Mouse (Mus musculus): ENCODE measurements at regions not wholly inside any gene's neighbourhood (a gene's known extent, or its start where the extent isn't known, plus 50 kb on each side); places are given as distances from the start of the nearest gene placed in this dataset.

- no peak overlapping the region for H3K4me2 ChIP-seq (ENCODE audit: low read length)
- DNase-seq (no peak), ATAC-seq (ENCODE audit: low FRiP score, low TSS enrichment) (no peak)
- peaks cover 5% of the 10 kb centered on the region; the same call in 1 of the 2 replicates for H3K4me1 ChIP-seq (ENCODE audit: control insufficient read depth, insufficient read depth, low read length)
- H3K27me3 ChIP-seq (ENCODE audit: control insufficient read depth, insufficient read depth, low read length): no peaks in the 10 kb centered on the region
- WGBS: 79% methylated on average over 9 of the region's 9 CpGs
- no peaks in the 10 kb centered on the region for H3K36me3 ChIP-seq (ENCODE audit: control insufficient read depth, insufficient read depth, low read length)
- H3K4me3 ChIP-seq (replicated peaks; ENCODE audit: low read depth, low read length): no peak overlapping the region
- H3K9me3 ChIP-seq (ENCODE audit: control insufficient read depth, low read length): no peaks in the 10 kb centered on the region
- no peak overlapping the region for H3K27ac ChIP-seq (replicated peaks; ENCODE audit: low read depth, low read length)
- no peak overlapping the region for H3K9ac ChIP-seq (replicated peaks; ENCODE audit: low read length)
Measured at GRCm38 (mm10) chr4:95162386-95163090, 110.5 kb upstream of the Jun start.

- WGBS: 89% methylated on average over 4 of the region's 4 CpGs
- no peak overlapping the region for H3K4me3 ChIP-seq (replicated peaks; ENCODE audit: low read depth, low read length)
- DNase-seq (no peak), ATAC-seq (ENCODE audit: low FRiP score, low TSS enrichment) (no peak)
- no peaks in the 10 kb centered on the region for H3K27me3 ChIP-seq (ENCODE audit: control insufficient read depth, insufficient read depth, low read length)
- no peaks in the 10 kb centered on the region for H3K9me3 ChIP-seq (ENCODE audit: control insufficient read depth, low read length)
- no peak overlapping the region for H3K9ac ChIP-seq (replicated peaks; ENCODE audit: low read length)
- peaks cover 5% of the 10 kb centered on the region; the same call in 1 of the 2 replicates for H3K4me1 ChIP-seq (ENCODE audit: control insufficient read depth, insufficient read depth, low read length)
- H3K4me2 ChIP-seq (ENCODE audit: low read length): no peak overlapping the region
- no peak overlapping the region for H3K27ac ChIP-seq (replicated peaks; ENCODE audit: low read depth, low read length)
- no peaks in the 10 kb centered on the region for H3K36me3 ChIP-seq (ENCODE audit: control insufficient read depth, insufficient read depth, low read length)
Measured at GRCm38 (mm10) chr4:95163403-95163802, 111.4 kb upstream of the Jun start.

GRCm38 (mm10) chr4:95166503-95166902 lies 114.5 kb upstream of the Jun start:
- H3K4me3 ChIP-seq (replicated peaks; ENCODE audit: low read depth, low read length): no peak overlapping the region
- ATAC-seq (ENCODE audit: low FRiP score, low TSS enrichment) (no peak), DNase-seq (no peak)
- H3K36me3 ChIP-seq (ENCODE audit: control insufficient read depth, insufficient read depth, low read length): no peaks in the 10 kb centered on the region
- 69% methylated on average over 5 of the region's 5 CpGs for WGBS
- no peak overlapping the region for H3K9ac ChIP-seq (replicated peaks; ENCODE audit: low read length)
- H3K9me3 ChIP-seq (ENCODE audit: control insufficient read depth, low read length): no peaks in the 10 kb centered on the region
- no peak overlapping the region for H3K27ac ChIP-seq (replicated peaks; ENCODE audit: low read depth, low read length)
- no peaks in the 10 kb centered on the region for H3K27me3 ChIP-seq (ENCODE audit: control insufficient read depth, insufficient read depth, low read length)
- H3K4me1 ChIP-seq (ENCODE audit: control insufficient read depth, insufficient read depth, low read length): peaks cover 4% of the 10 kb centered on the region; the same call in 1 of the 2 replicates
- no peak overlapping the region for H3K4me2 ChIP-seq (ENCODE audit: low read length)

- WGBS: 69% methylated on average over 1 of the region's 1 CpGs
- no peaks in the 10 kb centered on the region for H3K36me3 ChIP-seq (ENCODE audit: control insufficient read depth, insufficient read depth, low read length)
- no peaks in the 10 kb centered on the region for H3K27me3 ChIP-seq (ENCODE audit: control insufficient read depth, insufficient read depth, low read length)
- H3K4me3 ChIP-seq (replicated peaks; ENCODE audit: low read depth, low read length): no peak overlapping the region
- H3K9ac ChIP-seq (replicated peaks; ENCODE audit: low read length): no peak overlapping the region
- no peak for DNase-seq
- ATAC-seq (ENCODE audit: low FRiP score, low TSS enrichment): no peak
- no peaks in the 10 kb centered on the region for H3K9me3 ChIP-seq (ENCODE audit: control insufficient read depth, low read length)
- no peak overlapping the region for H3K27ac ChIP-seq (replicated peaks; ENCODE audit: low read depth, low read length)
- no peak overlapping the region for H3K4me2 ChIP-seq (ENCODE audit: low read length)
- H3K4me1 ChIP-seq (ENCODE audit: control insufficient read depth, insufficient read depth, low read length): no peaks in the 10 kb centered on the region
Measured at GRCm38 (mm10) chr4:95167216-95167615, 115.2 kb upstream of the Jun start.

GRCm38 (mm10) chr4:95169702-95170101 lies 117.7 kb upstream of the Jun start:
- H3K4me3 ChIP-seq (replicated peaks; ENCODE audit: low read depth, low read length): no peak overlapping the region
- no peaks in the 10 kb centered on the region for H3K36me3 ChIP-seq (ENCODE audit: control insufficient read depth, insufficient read depth, low read length)
- WGBS: 85% methylated on average over 2 of the region's 2 CpGs
- ATAC-seq (ENCODE audit: low FRiP score, low TSS enrichment) (no peak), DNase-seq (no peak)
- no peaks in the 10 kb centered on the region for H3K27me3 ChIP-seq (ENCODE audit: control insufficient read depth, insufficient read depth, low read length)
- no peak overlapping the region for H3K4me2 ChIP-seq (ENCODE audit: low read length)
- no peaks in the 10 kb centered on the region for H3K9me3 ChIP-seq (ENCODE audit: control insufficient read depth, low read length)
- no peak overlapping the region for H3K9ac ChIP-seq (replicated peaks; ENCODE audit: low read length)
- H3K4me1 ChIP-seq (ENCODE audit: control insufficient read depth, insufficient read depth, low read length): no peaks in the 10 kb centered on the region
- H3K27ac ChIP-seq (replicated peaks; ENCODE audit: low read depth, low read length): no peak overlapping the region

- H3K4me1 ChIP-seq (ENCODE audit: control insufficient read depth, insufficient read depth, low read length): no peaks in the 10 kb centered on the region
- H3K4me3 ChIP-seq (replicated peaks; ENCODE audit: low read depth, low read length): no peak overlapping the region
- no peaks in the 10 kb centered on the region for H3K36me3 ChIP-seq (ENCODE audit: control insufficient read depth, insufficient read depth, low read length)
- no peak overlapping the region for H3K27ac ChIP-seq (replicated peaks; ENCODE audit: low read depth, low read length)
- no peaks in the 10 kb centered on the region for H3K9me3 ChIP-seq (ENCODE audit: control insufficient read depth, low read length)
- H3K27me3 ChIP-seq (ENCODE audit: control insufficient read depth, insufficient read depth, low read length): no peaks in the 10 kb centered on the region
- H3K9ac ChIP-seq (replicated peaks; ENCODE audit: low read length): no peak overlapping the region
- no peak overlapping the region for H3K4me2 ChIP-seq (ENCODE audit: low read length)
- WGBS: 87% methylated on average over 2 of the region's 2 CpGs
- DNase-seq (no peak), ATAC-seq (ENCODE audit: low FRiP score, low TSS enrichment) (no peak)
Measured at GRCm38 (mm10) chr4:95177753-95178152, 125.7 kb upstream of the Jun start.

GRCm38 (mm10) chr4:95178467-95178866 lies 126.4 kb upstream of the Jun start:
- ATAC-seq (ENCODE audit: low FRiP score, low TSS enrichment) (no peak), DNase-seq (no peak)
- Histone ChIP-seq H3K36me3 (ENCODE audit: control insufficient read depth, insufficient read depth, low read length) (no peaks in the 10 kb centered on the region), H3K4me1 (ENCODE audit: control insufficient read depth, insufficient read depth, low read length) (no peaks in the 10 kb centered on the region), H3K4me3 (replicated peaks; ENCODE audit: low read depth, low read length) (no peak overlapping the region), H3K27ac (replicated peaks; ENCODE audit: low read depth, low read length) (no peak overlapping the region), H3K9me3 (ENCODE audit: control insufficient read depth, low read length) (no peaks in the 10 kb centered on the region), H3K27me3 (ENCODE audit: control insufficient read depth, insufficient read depth, low read length) (no peaks in the 10 kb centered on the region), H3K4me2 (ENCODE audit: low read length) (no peak overlapping the region), H3K9ac (replicated peaks; ENCODE audit: low read length) (no peak overlapping the region)
- WGBS: 80% methylated on average over 3 of the region's 3 CpGs

GRCm38 (mm10) chr4:95178900-95179299 lies 126.9 kb upstream of the Jun start:
- Histone ChIP-seq H3K9me3 (ENCODE audit: control insufficient read depth, low read length) (no peaks in the 10 kb centered on the region), H3K9ac (replicated peaks; ENCODE audit: low read length) (no peak overlapping the region), H3K36me3 (ENCODE audit: control insufficient read depth, insufficient read depth, low read length) (no peaks in the 10 kb centered on the region), H3K27ac (replicated peaks; ENCODE audit: low read depth, low read length) (no peak overlapping the region), H3K4me3 (replicated peaks; ENCODE audit: low read depth, low read length) (no peak overlapping the region), H3K4me1 (ENCODE audit: control insufficient read depth, insufficient read depth, low read length) (no peaks in the 10 kb centered on the region), H3K4me2 (ENCODE audit: low read length) (no peak overlapping the region), H3K27me3 (ENCODE audit: control insufficient read depth, insufficient read depth, low read length) (no peaks in the 10 kb centered on the region)
- no peak for ATAC-seq (ENCODE audit: low FRiP score, low TSS enrichment)
- WGBS: 66% methylated on average over 8 of the region's 8 CpGs
- no peak for DNase-seq

GRCm38 (mm10) chr4:95180446-95180845 lies 128.4 kb upstream of the Jun start:
- Histone ChIP-seq H3K4me3 (replicated peaks; ENCODE audit: low read depth, low read length) (no peak overlapping the region), H3K36me3 (ENCODE audit: control insufficient read depth, insufficient read depth, low read length) (no peaks in the 10 kb centered on the region), H3K27me3 (ENCODE audit: control insufficient read depth, insufficient read depth, low read length) (no peaks in the 10 kb centered on the region), H3K9me3 (ENCODE audit: control insufficient read depth, low read length) (no peaks in the 10 kb centered on the region), H3K4me2 (ENCODE audit: low read length) (no peak overlapping the region), H3K9ac (replicated peaks; ENCODE audit: low read length) (no peak overlapping the region), H3K4me1 (ENCODE audit: control insufficient read depth, insufficient read depth, low read length) (peaks cover 4% of the 10 kb centered on the region; the same call in 1 of the 2 replicates), H3K27ac (replicated peaks; ENCODE audit: low read depth, low read length) (no peak overlapping the region)
- 95% methylated on average over 5 of the region's 5 CpGs for WGBS
- DNase-seq: no peak
- no peak for ATAC-seq (ENCODE audit: low FRiP score, low TSS enrichment)

Data from midbrain, embryonic 14.5 days (tissue).